Mouse (Mus musculus) kidney, postnatal 4 days (tissue): ENCODE results near the gene Ehbp1.

ENCODE experiments used
- DNase-seq, 2 experiments: peaks; one replicate each; pipeline ENCODE4 v3.0.0; 2021; ENCODE audit warnings: mixed read lengths in 2 of 2

Gene Ehbp1

DNA sequence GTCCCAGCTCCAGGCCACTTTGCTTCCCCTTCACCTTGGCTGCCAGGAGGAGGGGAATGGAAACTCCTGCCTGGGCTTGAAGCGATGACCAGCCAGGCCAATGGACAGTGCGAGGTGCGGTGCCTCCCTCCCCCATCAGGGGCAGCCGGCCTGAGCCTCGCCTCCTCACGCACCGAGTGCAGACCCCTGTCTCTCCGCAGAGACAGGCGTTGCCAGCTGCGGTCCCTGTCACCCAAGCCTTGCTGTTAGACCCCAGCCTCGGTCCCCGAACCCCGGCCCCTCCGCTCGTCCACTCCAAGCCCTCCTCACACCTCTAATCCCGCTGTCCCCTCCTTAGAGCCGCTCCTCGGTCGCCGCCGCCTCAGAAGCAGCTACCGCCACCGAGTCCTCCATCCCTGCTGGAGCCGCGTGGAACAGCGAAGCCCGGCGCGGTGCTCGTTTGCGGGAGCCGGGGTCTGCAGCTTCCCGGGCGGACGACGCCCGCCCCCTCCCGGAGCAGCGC is 55.7 kb downstream of the Ehbp1 start:
- peak; percentile 70 to 81 for DNase-seq

DNA sequence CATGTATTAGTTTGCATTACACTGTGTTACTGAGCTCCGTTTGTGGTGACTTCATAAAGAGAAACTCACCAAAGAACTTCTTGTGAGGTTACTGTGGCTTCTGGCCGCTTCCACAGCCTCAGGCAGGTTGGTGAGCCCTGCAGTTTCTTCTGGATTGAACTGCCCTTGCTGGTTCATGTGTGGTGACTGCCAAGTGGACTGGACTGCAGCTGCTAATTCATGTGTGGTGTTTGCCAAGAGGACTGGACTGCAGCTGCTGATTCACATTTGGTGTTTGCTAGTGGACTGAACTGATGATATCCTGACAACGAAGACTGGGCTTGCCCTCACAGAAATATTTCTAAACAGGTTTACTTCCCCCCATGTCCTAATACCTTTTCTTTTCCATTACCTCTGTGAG is 65.4 kb downstream of the Ehbp1 start:
- DNase-seq, result no peak

DNA sequence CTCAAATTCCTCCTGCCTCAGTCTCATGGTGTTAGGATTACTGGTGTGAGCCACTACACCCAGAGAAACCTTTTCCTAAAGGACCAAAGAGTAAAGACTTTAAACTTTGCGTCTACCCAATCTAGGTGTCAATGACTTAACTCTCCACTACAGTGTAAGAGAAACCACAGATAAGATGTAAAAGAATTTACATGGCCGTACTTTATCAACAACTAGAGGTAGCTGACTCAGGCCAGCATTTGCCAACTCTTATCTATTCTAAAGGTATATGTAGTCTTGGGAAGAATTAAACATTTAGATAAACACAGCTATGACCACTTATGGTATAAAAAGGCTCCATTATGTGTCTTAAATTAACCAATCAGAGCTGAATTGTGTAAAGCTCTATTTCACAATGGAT is 67.9 kb downstream of the Ehbp1 start:
- no peak for DNase-seq

DNA sequence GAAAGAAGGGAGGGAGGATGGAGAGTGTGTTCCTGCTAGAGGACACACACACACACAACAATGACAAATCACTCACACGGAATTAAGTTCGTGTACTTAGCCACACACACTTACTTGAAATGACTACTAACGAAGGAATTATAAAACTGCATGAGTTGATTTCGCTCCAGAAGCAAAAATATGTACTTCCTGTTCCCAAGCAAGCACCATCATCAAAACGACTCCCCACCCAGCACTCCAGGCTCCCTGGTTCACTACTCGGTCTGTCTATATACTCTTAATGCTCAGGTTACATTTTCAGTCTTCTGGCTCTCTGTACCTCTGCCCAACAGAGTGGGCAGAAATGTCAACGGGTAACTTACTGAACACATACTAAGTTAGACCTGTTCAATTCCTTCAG is 68.7 kb downstream of the Ehbp1 start:
- DNase-seq, result no peak

DNA sequence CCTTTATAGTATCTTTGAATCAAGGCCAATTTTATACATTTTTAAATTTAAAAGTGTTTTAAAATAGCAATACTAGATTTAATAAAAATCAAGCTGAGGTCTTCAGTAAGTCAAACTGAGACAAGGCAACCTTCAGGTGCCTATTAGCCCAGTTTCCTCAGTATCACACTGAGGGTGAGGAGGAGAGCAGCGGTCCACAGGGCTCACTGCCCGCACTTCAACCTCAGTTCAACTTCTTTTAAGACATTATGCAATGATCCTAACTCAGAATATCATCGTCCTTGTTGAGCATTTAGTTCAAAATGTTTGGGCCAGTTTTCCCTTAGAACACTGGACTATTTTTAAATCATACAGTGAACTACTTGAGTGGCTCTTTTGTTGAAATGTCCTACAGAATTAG is 70.2 kb downstream of the Ehbp1 start:
- DNase-seq, result no peak

DNA sequence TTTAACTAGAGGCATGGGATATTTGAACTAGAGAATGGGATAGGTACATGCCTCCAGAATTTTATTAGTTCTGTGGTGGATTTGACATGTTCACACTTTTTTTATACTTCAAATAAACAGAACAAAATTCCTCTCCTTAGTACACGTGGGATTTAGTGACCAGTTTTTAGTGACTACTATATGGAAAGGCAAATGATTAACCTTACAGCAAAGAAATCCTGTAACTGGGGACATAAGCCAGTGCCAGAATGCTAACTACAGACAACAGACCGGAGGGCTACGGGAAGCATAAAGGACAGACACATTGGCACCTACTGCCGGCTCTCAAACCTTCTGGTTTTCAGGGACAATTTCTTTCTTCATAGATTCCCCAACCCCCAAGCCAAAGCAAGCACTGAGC is 72.4 kb downstream of the Ehbp1 start:
- no peak for DNase-seq

DNA sequence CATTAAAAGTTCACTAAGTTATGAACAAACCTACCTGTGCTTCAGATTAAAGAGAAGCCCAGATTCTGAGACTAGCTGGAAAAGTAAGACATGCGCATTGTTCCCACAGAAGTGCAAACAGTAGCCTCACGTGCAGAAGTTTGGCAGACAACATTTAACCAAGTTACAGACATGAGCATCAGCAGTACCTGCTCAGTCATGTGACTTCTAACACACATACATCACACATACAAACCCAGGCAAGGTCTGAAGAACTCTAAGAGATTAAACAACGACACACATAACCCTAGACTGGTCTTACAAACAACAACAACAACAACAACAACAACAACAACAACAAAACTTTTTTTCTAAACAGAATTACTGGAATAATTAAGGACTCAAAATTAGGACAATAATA is 72.9 kb downstream of the Ehbp1 start:
- DNase-seq, result no peak

DNA sequence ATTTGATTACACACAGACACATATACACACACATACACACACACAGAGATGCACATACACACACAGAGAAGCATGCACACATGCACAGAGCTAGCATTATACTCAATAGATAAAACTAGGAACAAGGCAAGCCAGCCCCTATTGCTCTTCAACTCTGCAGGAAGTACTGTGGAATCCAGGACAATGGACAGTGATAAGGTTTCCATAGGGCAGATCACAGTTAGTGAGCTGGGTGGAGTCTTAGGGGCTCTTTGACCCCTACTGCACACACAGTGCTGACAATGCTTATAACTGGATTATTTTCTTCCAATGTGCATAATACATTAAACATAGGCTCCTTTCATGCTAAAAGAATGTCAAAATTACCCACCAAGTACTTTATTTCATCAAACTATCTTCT is 75.1 kb downstream of the Ehbp1 start:
- DNase-seq, result no peak

DNA sequence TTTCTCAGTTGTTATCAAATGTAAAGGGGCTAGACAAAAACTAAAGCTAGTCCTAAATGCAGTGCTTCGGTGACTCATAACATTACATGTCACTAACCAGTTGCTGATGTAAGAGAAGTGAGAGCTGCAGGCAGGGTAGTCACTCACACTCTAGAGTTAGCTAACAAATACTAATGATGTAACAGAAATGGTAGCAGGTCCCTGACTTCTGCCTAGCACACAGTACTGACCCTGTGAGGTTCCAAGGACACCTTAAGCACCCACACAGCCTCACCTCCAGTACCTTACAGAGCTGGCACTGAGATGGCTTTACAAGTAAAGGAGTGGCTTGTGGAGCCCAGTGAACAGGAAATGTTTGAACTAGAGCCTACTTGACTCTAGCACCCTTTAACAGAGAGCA is 86.7 kb downstream of the Ehbp1 start:
- DNase-seq, result no peak

DNA sequence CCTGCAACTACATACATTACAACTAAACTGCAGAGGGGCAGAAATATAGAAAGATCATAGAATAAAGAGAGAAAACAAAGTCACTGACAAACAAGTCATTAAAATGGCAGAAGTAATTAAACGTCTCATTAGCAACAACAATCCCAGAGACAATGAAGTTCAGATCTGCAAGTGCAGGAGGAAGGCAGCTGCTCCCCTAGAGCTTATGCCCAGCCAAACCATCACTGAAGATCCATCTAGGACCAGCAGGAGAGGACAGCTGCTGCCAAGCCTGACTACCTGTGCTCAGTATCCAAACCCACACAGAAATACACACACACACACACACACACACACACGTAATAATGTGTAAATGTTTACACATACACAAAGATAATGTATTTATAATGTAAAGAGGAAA is 92.7 kb downstream of the Ehbp1 start:
- DNase-seq, result no peak

DNA sequence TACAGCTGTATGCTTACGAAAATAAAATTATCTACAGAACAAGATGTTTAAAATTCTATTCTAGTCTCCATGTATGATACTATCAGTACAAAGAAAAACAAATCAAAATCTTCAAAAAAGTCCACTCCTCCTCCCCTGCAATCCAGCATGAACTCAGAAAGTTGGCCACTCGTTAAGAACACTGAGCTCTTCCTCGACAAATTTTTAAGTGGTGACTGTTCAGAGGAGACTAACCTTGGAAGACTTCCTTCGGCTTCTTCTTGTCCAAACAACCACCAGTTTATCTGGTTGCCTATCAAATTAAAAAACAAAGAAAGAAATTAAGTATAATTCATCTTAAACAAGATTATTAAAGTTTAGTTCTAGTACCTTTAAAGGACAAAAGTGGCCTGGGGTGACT is 94.4 kb downstream of the Ehbp1 start:
- no peak for DNase-seq

DNA sequence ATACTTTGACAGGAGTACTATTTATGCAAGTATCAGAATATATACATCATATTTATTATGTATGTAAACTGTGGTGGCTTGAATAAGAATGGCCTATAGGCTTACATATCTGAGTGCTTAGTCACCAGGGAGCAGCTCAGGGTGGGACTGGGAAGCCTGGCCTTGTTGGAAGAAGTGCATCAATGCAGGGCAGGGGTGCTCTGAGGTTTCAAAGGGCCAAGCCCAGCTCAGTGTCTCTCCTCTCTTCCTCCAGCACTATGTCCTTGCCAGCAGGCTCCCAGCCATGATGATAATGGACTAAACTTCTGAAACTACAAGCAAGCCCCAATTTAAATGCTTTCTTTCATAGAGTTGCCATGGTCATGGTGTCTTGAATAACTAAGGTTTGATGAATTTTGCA is 95.0 kb downstream of the Ehbp1 start:
- no peak for DNase-seq

DNA sequence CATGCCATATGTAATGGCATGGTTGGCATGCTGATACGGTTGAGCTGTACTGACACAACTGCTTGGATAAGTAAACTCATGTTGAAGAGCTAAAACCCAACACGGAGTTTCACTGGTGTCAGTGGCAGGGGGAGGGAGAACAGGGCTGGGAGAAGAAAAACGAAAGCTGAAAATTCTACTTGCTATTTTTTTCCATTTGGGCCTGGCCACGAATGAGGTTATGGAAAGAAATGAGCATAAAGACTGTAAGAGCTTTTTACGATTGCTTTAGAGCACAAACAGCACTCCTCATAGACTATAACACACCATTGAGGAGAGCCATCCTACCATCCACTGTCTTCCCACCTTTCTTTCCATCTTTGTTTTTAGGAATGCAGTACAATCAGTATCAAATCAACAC is 106.5 kb downstream of the Ehbp1 start:
- DNase-seq, result no peak

DNA sequence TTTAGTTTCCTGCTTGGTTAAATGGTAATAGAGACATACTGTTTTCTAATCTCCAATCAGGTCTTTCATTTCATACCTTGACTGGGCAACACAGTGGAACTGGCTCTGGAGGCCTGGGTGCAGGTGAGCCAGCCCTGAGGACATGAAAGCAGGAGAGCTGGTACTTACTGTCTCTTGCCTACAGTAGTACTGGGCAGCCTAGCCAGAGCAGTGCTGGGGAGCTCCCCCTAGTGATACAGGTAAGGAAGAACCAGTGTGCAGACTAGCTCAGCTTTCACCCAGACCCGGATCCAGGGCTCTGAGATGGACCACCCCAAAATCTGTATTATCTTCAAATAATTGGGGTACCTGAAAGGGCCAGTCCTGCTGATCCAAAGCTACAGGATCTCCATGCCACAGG is 107.4 kb downstream of the Ehbp1 start:
- peak; percentile 12 to 26 for DNase-seq

DNA sequence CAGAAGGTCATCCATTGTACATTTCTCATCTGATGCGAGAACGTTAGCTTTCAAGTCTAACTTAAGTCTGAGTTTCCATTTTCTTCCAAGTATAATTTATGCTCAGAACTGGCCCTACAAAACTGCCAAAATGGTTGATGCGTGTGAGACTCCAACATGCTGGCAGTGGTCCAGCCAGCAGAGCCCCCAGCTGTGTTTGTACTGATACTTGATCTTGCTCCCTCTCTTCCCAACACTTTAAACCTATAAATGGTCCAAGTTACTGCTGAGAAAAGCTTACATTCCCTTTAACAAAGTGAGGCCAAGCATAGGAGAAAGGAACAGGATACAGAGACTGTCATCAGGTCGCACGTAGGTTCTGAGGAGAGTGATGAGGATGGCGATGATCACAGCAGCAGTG is 111.2 kb downstream of the Ehbp1 start:
- DNase-seq, result peak; percentile 30 to 40

DNA sequence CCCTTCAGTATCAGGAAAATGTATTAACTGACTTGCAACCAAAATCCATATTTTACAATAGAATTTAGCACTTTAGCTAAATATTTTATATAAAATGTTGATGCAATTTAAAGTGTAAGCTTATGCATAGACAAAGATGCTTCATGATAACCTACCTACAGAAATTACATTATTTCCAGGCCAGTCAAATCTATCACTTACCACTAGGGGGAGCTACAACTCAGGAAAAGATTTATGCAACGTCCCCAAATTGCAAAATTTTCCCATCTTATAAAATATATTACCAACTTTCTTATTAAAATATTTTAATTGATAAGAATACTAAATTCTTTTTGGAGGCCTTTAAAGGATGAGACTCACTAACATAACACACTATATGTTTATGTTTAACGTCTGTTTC is 116.5 kb downstream of the Ehbp1 start:
- DNase-seq, result no peak

DNA sequence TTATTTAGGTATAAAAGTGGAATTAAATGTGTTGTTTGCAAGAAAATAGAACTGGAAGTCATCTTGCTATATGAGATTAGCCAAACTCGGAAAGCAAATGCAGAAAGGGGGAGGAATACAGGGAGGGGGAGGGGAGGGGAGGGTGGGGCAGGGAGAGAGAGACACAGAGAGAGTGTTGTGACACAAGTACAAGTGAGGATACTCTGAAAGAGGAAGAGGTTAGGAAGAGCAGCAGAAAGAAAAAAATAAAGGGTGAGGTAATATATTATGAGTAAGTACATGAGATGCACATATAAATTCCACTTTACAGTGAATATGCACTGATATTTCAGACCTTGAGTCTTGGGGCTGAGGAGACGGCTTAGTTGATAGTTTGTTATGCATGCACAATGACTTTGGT is 123.9 kb downstream of the Ehbp1 start:
- no peak for DNase-seq

DNA sequence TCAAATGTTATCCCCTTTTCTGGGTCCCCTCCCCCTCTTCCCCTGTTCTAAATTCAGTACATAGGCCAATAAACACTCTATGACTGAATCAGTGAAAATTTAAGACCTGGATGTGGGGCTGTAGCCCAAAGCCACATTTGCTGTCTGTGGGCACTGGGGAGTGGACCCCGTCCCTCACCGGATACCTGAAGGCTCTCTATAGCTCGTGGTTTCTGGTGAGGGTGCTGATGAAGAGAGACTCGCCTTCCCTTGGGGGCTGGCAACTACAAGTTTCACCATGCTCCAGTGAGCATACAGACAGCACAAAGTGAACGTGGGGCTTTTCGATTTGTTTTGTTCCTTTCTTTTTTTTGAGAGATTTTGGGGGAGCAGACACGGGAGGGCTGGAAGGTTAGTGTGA is 125.2 kb downstream of the Ehbp1 start:
- DNase-seq, result no peak

DNA sequence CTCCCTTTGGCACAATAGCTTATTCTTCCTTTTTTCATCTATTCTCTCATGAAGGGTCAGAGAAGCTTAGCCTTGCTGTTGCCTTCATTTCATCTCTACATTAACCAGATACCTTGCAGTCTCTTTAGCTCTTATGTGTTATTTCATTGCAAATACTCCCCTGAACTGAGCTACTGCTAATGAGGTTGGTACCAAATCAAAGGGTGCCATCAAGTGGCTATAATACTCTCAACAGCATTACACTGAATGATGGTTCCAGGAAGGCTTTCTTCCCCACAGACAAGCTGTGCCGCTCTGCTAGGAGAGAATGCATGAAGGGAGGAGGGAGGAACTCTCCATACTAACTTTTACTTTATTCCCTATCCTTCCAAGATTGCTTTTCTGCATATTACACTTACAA is 135.5 kb downstream of the Ehbp1 start:
- DNase-seq, result no peak

DNA sequence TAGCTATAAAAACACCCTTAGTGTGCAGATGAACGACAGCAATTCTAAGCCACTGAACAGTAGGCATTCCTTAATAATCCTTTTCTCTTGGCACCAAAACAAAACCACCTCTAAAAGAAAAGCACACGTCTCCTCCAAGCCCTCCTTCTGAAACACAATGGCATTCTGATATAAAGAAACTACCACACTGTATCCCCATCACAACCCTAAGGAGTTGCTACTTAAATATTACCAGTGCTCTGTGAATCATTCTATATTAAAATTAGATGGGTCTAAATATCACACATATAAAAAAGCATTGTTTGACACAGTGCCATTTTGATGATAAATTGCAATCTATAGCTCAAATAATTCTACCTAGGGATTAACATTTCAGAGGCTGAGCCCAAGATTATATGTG is 135.9 kb downstream of the Ehbp1 start:
- no peak for DNase-seq

DNA sequence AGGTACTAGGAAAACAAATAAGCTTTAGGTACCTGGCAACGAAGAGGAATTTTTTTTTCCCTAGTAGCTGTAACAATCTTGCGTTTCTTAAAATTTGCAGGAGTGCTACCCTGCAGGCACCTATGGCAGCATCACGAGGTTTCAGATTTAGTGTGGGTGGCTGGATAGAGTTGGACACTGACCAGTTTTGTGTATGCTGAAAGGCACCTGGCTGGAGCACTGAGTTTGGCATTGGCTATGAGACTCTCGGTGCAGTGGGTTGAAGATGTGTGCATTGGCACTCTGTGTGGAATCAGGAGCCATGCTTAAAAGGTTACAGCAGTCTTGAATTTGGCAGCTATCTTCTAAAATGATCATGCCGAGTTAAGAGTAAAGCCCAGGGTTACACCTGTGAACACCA is 138.7 kb downstream of the Ehbp1 start:
- DNase-seq, result no peak

DNA sequence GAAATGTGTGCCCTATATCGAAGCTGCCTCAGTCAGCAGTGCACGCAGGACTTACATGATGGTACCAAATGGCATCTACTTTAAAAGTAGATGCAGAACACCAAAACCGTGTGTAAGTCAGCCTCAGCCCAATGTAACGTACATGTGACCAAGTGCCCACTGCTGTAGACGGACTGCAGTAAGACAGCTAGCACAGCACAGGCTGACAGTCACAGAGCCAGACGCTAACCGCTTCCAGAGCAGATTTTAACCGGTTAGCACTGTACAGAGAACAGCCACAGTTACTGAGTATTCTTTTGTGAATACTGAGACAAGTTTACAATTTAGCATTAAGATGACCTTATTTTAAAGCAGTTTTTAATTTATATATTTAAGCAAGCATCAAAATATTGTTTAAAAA is 141.0 kb downstream of the Ehbp1 start:
- DNase-seq, result no peak

DNA sequence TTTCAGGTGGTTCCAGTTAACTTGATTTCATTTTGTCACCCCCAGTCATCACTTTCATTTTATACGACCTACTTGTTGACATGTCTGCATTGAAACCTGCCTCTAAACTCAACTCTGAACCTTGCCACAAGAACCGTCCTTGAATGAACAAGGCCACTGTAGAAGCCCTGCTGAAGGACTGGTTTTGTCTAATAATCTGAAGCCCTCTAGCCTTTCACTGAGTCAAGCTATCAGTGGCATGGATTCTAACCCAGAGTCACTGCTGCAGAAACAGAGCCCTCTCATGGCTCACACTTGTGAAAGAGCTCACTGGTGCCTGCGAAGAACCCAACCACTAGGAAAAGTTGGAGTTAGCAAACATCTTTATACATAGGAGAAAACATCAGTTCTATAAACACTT is 142.2 kb downstream of the Ehbp1 start:
- no peak for DNase-seq

DNA sequence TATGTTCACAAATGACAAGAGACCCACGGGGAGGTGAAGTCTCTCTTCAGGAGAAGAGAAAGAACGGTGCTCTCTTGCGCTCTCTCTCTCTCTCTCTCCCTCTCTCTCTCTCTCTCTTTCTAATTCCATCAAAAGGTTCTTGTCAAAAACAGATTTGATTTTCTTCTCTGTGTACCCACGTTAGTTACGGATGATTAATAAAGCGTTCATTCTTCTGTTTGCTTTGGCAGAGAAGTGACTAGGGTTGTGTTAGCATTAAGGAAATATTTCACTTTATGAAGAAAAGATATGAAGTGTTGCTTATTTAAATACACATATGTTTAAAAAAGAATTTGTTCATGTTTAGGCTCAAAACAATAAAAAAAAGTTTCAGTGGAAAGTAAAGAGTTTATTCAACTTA is 143.7 kb downstream of the Ehbp1 start:
- DNase-seq, result no peak

DNA sequence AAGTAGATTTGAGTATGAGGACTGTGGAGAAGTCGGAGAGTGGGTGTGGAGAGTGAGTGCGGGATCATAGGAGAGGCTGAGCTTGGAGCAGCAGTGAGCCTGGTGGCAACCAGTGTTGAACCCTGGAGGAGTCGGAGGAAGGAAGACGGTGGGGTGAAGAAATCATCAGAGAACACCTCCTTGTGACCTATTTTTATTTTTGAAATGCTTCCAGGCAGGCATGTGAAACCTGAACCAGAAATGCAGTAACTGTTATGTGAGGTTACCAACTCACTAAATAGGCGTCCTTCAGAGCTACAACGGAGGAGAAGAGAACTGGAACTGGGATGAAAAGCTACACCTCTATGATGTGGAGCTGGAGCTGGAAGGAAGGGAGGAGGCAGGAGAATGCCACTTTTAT is 144.2 kb downstream of the Ehbp1 start:
- DNase-seq, result no peak

DNA sequence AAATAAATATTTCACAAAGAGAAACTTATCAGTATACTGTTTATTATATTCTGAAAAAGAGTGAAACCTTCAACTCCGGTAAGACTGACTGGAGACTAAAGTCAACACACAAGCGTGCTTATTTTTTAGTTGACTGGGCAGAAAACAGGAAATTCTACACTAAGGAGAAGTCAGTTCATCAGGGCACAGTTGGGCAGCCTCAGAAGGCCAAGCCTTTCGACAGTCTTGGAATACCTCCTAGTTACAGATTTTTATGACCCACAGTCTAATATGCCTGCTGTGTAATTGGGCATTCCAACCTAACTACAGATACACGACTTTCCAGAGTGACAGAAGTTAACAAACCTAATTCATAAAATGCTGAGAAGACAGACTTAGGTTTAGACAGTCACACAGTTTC is 145.3 kb downstream of the Ehbp1 start:
- peak in 1 of 2 experiments; percentile 9 for DNase-seq
